Mouse (Mus musculus): Measurements from ENCODE around the gene Mrpl19. TPM values are rescaled to one million over a fixed set of nuclear protein-coding genes. Genes with fewer than 3 reads are reported as not detected.

Gene Mrpl19
- polyA plus RNA-seq, 1 experiment from 2014 or later, result 44.0 TPM

DNA sequence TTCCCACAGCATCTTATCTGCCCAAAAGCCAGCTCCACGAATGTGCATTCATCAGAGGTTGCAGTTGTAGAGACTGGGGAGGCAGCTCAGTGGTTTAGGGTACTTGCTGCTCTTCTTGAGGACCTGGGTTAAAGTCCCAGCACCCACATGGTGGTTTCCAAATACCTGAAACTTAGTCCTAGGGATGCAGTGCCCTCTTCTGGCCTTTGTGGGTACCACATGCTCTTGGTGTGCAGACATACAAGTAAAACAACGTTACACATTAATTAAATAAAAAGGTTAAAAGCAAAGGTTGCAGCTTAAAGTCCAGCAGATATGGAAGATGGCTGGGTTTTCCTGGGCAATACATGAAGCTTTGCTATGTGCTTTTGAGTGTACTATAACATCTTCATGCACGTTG lies 32.5 kb downstream of the Mrpl19 start:
- no peak for DNase-seq (ENCODE audit: low spot score)

DNA sequence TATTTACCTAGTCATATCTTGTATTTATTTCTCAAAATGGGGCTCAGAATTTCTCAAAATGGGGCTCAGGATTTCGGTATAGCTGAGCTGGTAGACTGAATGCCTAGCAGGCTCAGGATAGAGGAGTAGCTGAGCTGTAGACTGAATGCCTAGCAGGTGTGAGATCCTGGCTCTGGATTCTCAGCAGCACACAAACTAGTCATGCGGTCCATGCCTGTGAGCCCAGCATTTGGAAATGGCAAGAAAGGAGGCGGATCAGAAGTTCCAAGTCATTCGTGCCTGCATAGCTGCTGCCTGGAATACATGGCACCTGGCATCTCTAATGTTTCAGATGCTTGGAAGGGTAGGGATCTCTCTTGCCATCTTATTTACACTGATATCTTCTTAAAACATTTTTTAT lies 36.4 kb downstream of the Mrpl19 start:
- no peak for DNase-seq (ENCODE audit: low spot score)

DNA sequence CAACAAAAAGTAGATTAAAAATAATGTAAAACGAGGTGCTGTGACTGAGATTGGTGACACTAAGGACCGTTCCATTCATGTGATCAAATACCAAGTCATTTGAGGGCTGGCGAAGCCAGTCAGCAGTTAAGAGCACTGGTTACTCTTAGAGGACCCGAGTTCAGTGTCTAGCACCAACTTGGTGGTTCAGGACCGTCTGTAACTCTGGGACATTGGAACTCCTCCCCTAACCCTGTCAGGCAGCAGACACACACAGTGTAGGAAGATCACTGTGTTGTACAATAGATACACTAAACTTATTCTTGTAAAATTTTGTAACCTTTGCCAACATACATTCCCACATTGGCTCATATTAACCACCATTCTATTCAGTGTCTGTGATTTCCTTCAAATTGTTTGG lies 41.5 kb downstream of the Mrpl19 start:
- no peak for DNase-seq (ENCODE audit: low spot score)

DNA sequence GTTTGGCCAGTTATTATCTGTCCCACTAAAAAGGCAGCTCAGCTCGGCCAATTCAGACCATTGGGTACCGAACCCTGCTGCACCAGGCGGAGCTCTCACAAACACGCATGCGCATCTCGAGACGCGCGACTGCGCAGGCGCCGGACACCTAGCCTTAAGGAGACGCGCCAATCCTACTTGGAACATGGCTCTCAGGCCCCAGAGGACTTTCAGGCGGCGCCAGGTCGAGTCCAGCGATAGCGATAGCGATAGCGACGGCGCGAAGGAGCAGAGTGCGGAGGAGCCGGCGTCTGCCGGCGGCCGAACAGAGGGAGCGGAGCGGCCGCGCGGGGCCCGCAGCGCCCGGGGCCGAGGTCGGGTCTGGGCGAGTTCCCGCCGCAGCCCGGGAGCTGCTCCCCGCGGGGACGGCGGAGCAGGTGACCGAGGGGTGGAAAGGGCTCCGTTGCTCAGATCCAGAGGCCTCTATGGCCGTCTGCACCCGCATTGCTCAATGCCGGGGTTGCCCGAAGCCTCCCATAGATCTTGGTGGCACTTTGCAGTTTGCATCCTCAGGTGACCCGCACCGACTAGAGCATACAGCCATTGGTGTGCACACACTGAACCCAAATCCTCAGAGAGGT lies 42.1 kb downstream of the Mrpl19 start, which contains the start of gene Gcfc2:
Gene Gcfc2 (plus strand): TSS at position 147 of the 620 bp plus-strand sequence.
- DNase-seq (ENCODE audit: low spot score), result peak; percentile 92

DNA sequence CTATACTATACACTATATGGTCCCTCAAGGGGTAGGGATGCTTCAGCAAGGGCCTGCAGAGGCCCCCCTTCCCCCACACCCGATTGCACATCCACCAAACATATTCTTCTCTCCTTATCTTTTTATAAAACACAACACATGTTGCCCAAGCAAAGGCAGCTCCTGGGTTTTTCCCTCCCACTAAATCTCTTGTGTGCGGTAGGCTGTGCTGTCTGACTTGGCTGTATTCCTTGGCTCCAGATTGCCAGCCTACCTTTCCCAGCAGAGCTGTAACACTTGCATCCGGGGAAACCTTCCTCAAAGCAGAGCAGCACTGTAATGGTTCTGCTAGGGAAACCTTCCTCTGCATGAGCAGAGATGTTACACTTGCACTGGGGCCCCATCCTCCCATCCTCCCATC lies 53.6 kb downstream of the Mrpl19 start:
- DNase-seq (ENCODE audit: low spot score), result no peak

DNA sequence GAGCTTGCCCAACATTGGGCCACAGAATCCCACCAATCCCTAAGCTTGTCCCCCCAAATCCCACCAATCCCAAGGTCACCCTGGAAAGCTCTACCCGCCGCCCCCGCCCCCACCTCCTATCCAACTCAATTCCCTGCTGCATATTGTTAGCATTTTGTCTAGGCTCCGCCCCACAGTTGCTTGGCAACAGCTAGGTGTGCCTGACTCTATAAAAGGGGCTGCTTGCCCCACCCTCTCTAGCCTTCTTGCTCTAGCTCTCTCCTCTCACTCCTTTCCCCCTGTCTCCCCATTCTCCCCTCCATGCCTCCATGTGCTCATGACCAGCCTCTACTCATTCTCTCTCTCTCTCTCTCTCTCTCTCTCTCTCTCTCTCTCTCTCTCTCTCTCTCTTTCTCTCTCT lies 54.0 kb downstream of the Mrpl19 start:
- no peak for DNase-seq (ENCODE audit: low spot score)

DNA sequence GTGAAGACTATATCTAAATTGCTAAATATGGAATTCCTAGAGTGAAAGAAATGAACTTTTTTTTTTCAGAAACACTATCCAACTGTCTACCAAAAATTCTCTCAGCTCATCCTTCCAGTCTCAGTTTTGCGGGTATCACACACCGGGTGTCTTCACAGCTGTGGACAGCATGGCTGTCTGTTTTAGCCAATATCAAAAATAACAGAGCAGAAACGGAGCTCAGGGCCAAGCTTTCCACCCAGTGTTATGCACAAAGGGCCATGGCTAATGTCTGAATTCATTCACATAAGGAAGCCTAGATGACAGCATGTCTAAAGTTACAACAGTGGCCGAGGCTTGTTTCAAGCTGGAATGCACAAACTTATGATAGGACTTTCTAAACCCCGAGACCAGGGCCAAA lies 54.5 kb downstream of the Mrpl19 start:
- DNase-seq (ENCODE audit: low spot score), result no peak

DNA sequence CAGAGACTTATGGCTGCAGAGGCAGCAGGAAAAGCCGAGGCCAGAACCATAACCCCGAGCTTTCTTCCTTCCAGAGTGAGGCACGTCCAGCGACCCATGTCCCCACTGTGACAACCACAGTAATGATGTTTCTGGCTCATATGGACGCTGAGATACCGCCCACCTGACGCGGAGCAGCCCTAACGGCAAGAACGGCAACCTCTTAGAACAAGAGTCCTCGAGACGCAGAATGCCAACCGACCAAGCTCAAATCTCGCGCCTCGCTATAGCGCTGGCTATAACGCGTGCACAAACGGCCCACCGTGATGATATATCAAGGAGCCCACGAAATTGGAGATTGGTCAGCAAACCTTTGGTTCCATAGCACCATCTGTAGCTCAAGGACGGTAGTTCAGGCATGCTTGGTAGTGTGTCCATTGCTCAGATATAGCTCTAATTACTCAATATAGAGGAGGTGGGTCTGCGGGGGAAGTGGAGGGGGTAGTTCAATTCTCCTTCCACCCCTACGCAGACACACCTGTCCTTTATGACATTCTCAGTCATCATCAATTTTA lies 55.4 kb downstream of the Mrpl19 start:
- DNase-seq (ENCODE audit: low spot score), result no peak

Other genes with a start within 250 kb of the Mrpl19 start
- gene Gcfc2, start 42.3 kb downstream of the Mrpl19 start, polyA plus RNA-seq (2015; fragmentation: Nextera tagmentation; extraction: Ambion mirVana), result 7.1 and 7.7 TPM in 2 replicates
- gene Eva1a, start 75.1 kb upstream of the Mrpl19 start, polyA plus RNA-seq (2015; fragmentation: Nextera tagmentation; extraction: Ambion mirVana), result 2.9 and 3.0 TPM in 2 replicates